Mouse (Mus musculus) forebrain, embryonic 14.5 days (tissue): ENCODE results near the gene Otop1. TPM values are rescaled to one million over a fixed set of nuclear protein-coding genes. Genes with fewer than 3 reads are reported as not detected.
A peak's percentile ranks its signal among the peaks of the same experiment; 100 is the strongest.

Experiments
- ATAC-seq: fragments of 200-750 bp; cut with Nextera tagmentation; 2 replicates; pipeline ENCODE4 v1.8.0; 2017; ENCODE audit warnings: mild to moderate bottlenecking, moderate library complexity
- DNase-seq: peaks from one replicate; pipeline ENCODE4 v3.0.0-alpha.2; 2015; ENCODE audit warnings: low spot score
- H3K27ac ChIP-seq: fragments of 300-500 bp; sonication (generic); 2 replicates; pipeline ENCODE4 v1.5.1; 2014; ENCODE audit warnings: low read depth, mild to moderate bottlenecking, control low read depth, low read length, moderate library complexity
- H3K27me3 ChIP-seq: fragments of 300-500 bp; sonication (generic); replicated peaks from 2 replicates; pipeline ENCODE4 v1.6.1; 2014; ENCODE audit warnings: low read length, control low read depth, mixed read lengths; ENCODE audit not compliant: control insufficient read depth, insufficient read depth
- H3K36me3 ChIP-seq: fragments of 300-500 bp; sonication (generic); 2 replicates; pipeline ENCODE4 v1.6.1; 2014; ENCODE audit warnings: low read length, control low read depth; ENCODE audit not compliant: control insufficient read depth, insufficient read depth
- H3K4me1 ChIP-seq: fragments of 300-500 bp; sonication (generic); 2 replicates; pipeline ENCODE4 v1.6.1; 2014; ENCODE audit warnings: antibody characterized with exemption, low read length, control low read depth; ENCODE audit not compliant: control insufficient read depth, insufficient read depth
- H3K4me2 ChIP-seq: fragments of 300-500 bp; sonication (generic); 2 replicates; pipeline ENCODE4 v1.6.1; 2014; ENCODE audit warnings: mild to moderate bottlenecking, control low read depth, low read length
- H3K4me3 ChIP-seq: fragments of 300-500 bp; sonication (generic); 2 replicates; pipeline ENCODE4 v1.5.1; 2014; ENCODE audit warnings: low read depth, low read length, control low read depth
- H3K9ac ChIP-seq: fragments of 300-500 bp; sonication (generic); 2 replicates; pipeline ENCODE4 v1.6.1; 2014; ENCODE audit warnings: mild to moderate bottlenecking, low read length, control low read depth, moderate library complexity
- H3K9me3 ChIP-seq: fragments of 300-500 bp; sonication (generic); replicated peaks from 2 replicates; pipeline ENCODE4 v1.6.1; 2016; ENCODE audit warnings: low read length, control low read depth, mixed read lengths; ENCODE audit not compliant: control insufficient read depth
- WGBS: fragments of 180-500 bp; shearing (Covaris S2); extraction: QIAGEN DNeasy Blood & Tissue Kit; methylation state at CpG from one replicate; pipeline ENCODE4 v1.1.7; 2014; 5-methylcytosine and 5-hydroxymethylcytosine counted together
- polyA plus RNA-seq: library from polyadenylated mRNA; unstranded; fragments of >200 nt; fragmentation: Nextera tagmentation; extraction: Ambion mirVana; gene quantifications from 2 replicates; pipeline ENCODE4 v1.2.1, GENCODE M21; 2014

Otop1 gene
- polyA plus RNA-seq = not detected in 2 replicates

- H3K9ac ChIP-seq = no peak within 1 kb of the TSS
- H3K27ac ChIP-seq = no peak within 1 kb of the TSS
- H3K4me2 ChIP-seq = peak within 1 kb of the TSS; percentile 47
- peaks cover 3% of the 10 kb centered on the region; the same call in 1 of the 2 replicates for H3K4me1 ChIP-seq
- peak within 1 kb of the TSS; percentile 31 for H3K4me3 ChIP-seq
- H3K9me3 ChIP-seq = no peaks in the 10 kb centered on the region
- peaks cover 11% of the 10 kb centered on the region for H3K36me3 ChIP-seq
- under 1% methylated on average over 4 of the region's 4 CpGs for WGBS
- DNase-seq = no peak
- no peak for ATAC-seq
- peaks cover 49% of the 10 kb centered on the region for H3K27me3 ChIP-seq
Measured at GRCm38 (mm10) chr5:38275771-38276170, at the start of gene Otop1. Otop1 (plus strand) TSS chr5:38275972.

- ATAC-seq (no peak), DNase-seq (peak; percentile 19)
- Histone ChIP-seq H3K4me1 (no peaks in the 10 kb centered on the region), H3K9ac (no peak overlapping the region), H3K27ac (no peak overlapping the region), H3K9me3 (no peaks in the 10 kb centered on the region), H3K4me2 (no peak overlapping the region), H3K27me3 (no peaks in the 10 kb centered on the region), H3K4me3 (no peak overlapping the region), H3K36me3 (peaks cover 52% of the 10 kb centered on the region)
- 70% methylated on average over 4 of the region's 4 CpGs for WGBS
Measured at GRCm38 (mm10) chr5:38235422-38235821, 40.4 kb upstream of the Otop1 start.

GRCm38 (mm10) chr5:38236627-38237026, 39.1 kb upstream of the Otop1 start:
- Histone ChIP-seq H3K9ac (no peak overlapping the region), H3K36me3 (peaks cover 40% of the 10 kb centered on the region), H3K9me3 (no peaks in the 10 kb centered on the region), H3K27me3 (no peaks in the 10 kb centered on the region), H3K4me3 (no peak overlapping the region), H3K4me1 (no peaks in the 10 kb centered on the region), H3K27ac (no peak overlapping the region), H3K4me2 (no peak overlapping the region)
- DNase-seq (no peak), ATAC-seq (no peak)
- WGBS = 94% methylated on average over 2 of the region's 2 CpGs

GRCm38 (mm10) chr5:38240727-38241472, 34.9 kb upstream of the Otop1 start:
- Histone ChIP-seq H3K4me2 (no peak overlapping the region), H3K36me3 (peaks cover 3% of the 10 kb centered on the region; the same call in 1 of the 2 replicates), H3K9ac (no peak overlapping the region), H3K4me1 (no peaks in the 10 kb centered on the region), H3K27me3 (no peaks in the 10 kb centered on the region), H3K9me3 (no peaks in the 10 kb centered on the region), H3K27ac (no peak overlapping the region), H3K4me3 (no peak overlapping the region)
- 25% methylated on average over 5 of the region's 5 CpGs for WGBS
- ATAC-seq = no peak
- no peak for DNase-seq

GRCm38 (mm10) chr5:38241473-38241834, 34.3 kb upstream of the Otop1 start:
- H3K4me3 ChIP-seq = no peak overlapping the region
- H3K9me3 ChIP-seq = no peaks in the 10 kb centered on the region
- no peak overlapping the region for H3K4me2 ChIP-seq
- no peak overlapping the region for H3K27ac ChIP-seq
- WGBS = 68% methylated on average over 3 of the region's 3 CpGs
- no peaks in the 10 kb centered on the region for H3K36me3 ChIP-seq
- H3K4me1 ChIP-seq = no peaks in the 10 kb centered on the region
- no peak for ATAC-seq
- no peaks in the 10 kb centered on the region for H3K27me3 ChIP-seq
- peak; percentile 23 for DNase-seq
- H3K9ac ChIP-seq = no peak overlapping the region

- ATAC-seq (no peak), DNase-seq (no peak)
- Histone ChIP-seq H3K4me1 (no peaks in the 10 kb centered on the region), H3K4me3 (no peak overlapping the region), H3K36me3 (no peaks in the 10 kb centered on the region), H3K27me3 (no peaks in the 10 kb centered on the region), H3K27ac (no peak overlapping the region), H3K4me2 (no peak overlapping the region), H3K9ac (no peak overlapping the region), H3K9me3 (no peaks in the 10 kb centered on the region)
- 79% methylated on average over 6 of the region's 6 CpGs for WGBS
Measured at GRCm38 (mm10) chr5:38241966-38242365, 33.8 kb upstream of the Otop1 start.

GRCm38 (mm10) chr5:38255195-38255594, 20.6 kb upstream of the Otop1 start:
- DNase-seq (peak; percentile 10), ATAC-seq (no peak)
- no peaks in the 10 kb centered on the region for H3K36me3 ChIP-seq
- H3K4me3 ChIP-seq = no peak overlapping the region
- 42% methylated on average over 4 of the region's 4 CpGs for WGBS
- H3K4me1 ChIP-seq = no peaks in the 10 kb centered on the region
- H3K9ac ChIP-seq = no peak overlapping the region
- no peaks in the 10 kb centered on the region for H3K9me3 ChIP-seq
- no peak overlapping the region for H3K27ac ChIP-seq
- H3K27me3 ChIP-seq = no peaks in the 10 kb centered on the region
- no peak overlapping the region for H3K4me2 ChIP-seq

GRCm38 (mm10) chr5:38255644-38256043, 20.1 kb upstream of the Otop1 start:
- WGBS = 86% methylated on average over 3 of the region's 3 CpGs

GRCm38 (mm10) chr5:38256551-38256950, 19.2 kb upstream of the Otop1 start:
- ATAC-seq = no peak
- no peak overlapping the region for H3K27ac ChIP-seq
- H3K4me1 ChIP-seq = peaks cover 7% of the 10 kb centered on the region
- no peak overlapping the region for H3K4me3 ChIP-seq
- H3K9me3 ChIP-seq = no peaks in the 10 kb centered on the region
- no peak overlapping the region for H3K9ac ChIP-seq
- no peaks in the 10 kb centered on the region for H3K36me3 ChIP-seq
- DNase-seq = no peak
- WGBS = 88% methylated on average over 1 of the region's 1 CpGs
- no peaks in the 10 kb centered on the region for H3K27me3 ChIP-seq
- H3K4me2 ChIP-seq = no peak overlapping the region

More at GRCm38 (mm10) chr5:38255644-38256043, 20.1 kb upstream of the Otop1 start:
- no peak overlapping the region for H3K4me3 ChIP-seq
- no peak overlapping the region for H3K27ac ChIP-seq
- H3K9ac ChIP-seq = no peak overlapping the region
- H3K27me3 ChIP-seq = no peaks in the 10 kb centered on the region
- H3K4me2 ChIP-seq = no peak overlapping the region
- H3K9me3 ChIP-seq = no peaks in the 10 kb centered on the region
- DNase-seq = no peak
- no peaks in the 10 kb centered on the region for H3K36me3 ChIP-seq
- H3K4me1 ChIP-seq = peaks cover under 1% of the 10 kb centered on the region
- ATAC-seq = no peak
